Mouse (Mus musculus): ENCODE measurements around the gene Gpr62.

- no peak for TF ChIP-seq CTCF (IDR thresholded peaks at IDR 0.05; ENCODE audit: insufficient read depth, low read length)
- no peak for TF ChIP-seq POLR2A (IDR thresholded peaks at IDR 0.05; ENCODE audit: borderline replicate concordance, extremely low read depth, low read depth, low read length)
Measured at GRCm38 (mm10) chr9:106467746-106468145, 2.0 kb upstream of the Gpr62 start.

All from lung, adult 2 months (tissue).